Mouse (Mus musculus) heart, embryonic 11.5 days (tissue): Measurements from ENCODE around the gene Fam185a. TPM values are rescaled to one million over a fixed set of nuclear protein-coding genes. Genes with fewer than 3 reads are reported as not detected.

Source experiments
- ATAC-seq: fragments of 200-750 bp; cut with Nextera tagmentation; replicated peaks from 2 replicates; pipeline ENCODE4 v1.8.0; 2017; ENCODE audit warnings: moderate library complexity; ENCODE audit not compliant: insufficient number of reproducible peaks, low FRiP score, low TSS enrichment
- H3K27ac ChIP-seq: fragments of 300-500 bp; sonication (generic); 2 replicates; pipeline ENCODE4 v1.5.1; 2014; ENCODE audit warnings: mild to moderate bottlenecking, low read depth, low read length
- H3K27me3 ChIP-seq: fragments of 300-500 bp; sonication (generic); 2 replicates; pipeline ENCODE4 v1.6.1; 2014; ENCODE audit warnings: mild to moderate bottlenecking, low read length, mixed read lengths; ENCODE audit not compliant: control insufficient read depth, insufficient read depth
- H3K36me3 ChIP-seq: fragments of 300-500 bp; sonication (generic); 2 replicates; pipeline ENCODE4 v1.6.1; 2014; ENCODE audit warnings: mild to moderate bottlenecking, low read length, moderate library complexity, mixed read lengths; ENCODE audit not compliant: control insufficient read depth, insufficient read depth
- H3K4me1 ChIP-seq: fragments of 300-500 bp; sonication (generic); 2 replicates; pipeline ENCODE4 v1.6.1; 2014; ENCODE audit warnings: low read length; ENCODE audit not compliant: control insufficient read depth, insufficient read depth
- H3K4me2 ChIP-seq: fragments of 300-500 bp; sonication (generic); 2 replicates; pipeline ENCODE4 v1.6.1; 2014; ENCODE audit warnings: mild to moderate bottlenecking, moderate library complexity
- H3K4me3 ChIP-seq: fragments of 300-500 bp; sonication (generic); 2 replicates; pipeline ENCODE4 v1.5.1; 2014; ENCODE audit warnings: low read depth, low read length
- H3K9ac ChIP-seq: fragments of 300-500 bp; sonication (generic); 2 replicates; pipeline ENCODE4 v1.6.1; 2014; ENCODE audit warnings: mild to moderate bottlenecking, low read depth, low read length, moderate library complexity
- H3K9me3 ChIP-seq: fragments of 300-500 bp; sonication (generic); replicated peaks from 2 replicates; pipeline ENCODE4 v1.6.1; 2016; ENCODE audit warnings: low read length; ENCODE audit not compliant: control insufficient read depth
- WGBS: fragments of 180-500 bp; shearing (Covaris S2); extraction: QIAGEN DNeasy Blood & Tissue Kit; methylation state at CpG from one replicate; pipeline ENCODE4 v1.1.7; 2014; ENCODE audit not compliant: insufficient replicate concordance; 5-methylcytosine and 5-hydroxymethylcytosine counted together
- polyA plus RNA-seq: library from polyadenylated mRNA; unstranded; fragments of >200 nt; fragmentation: Nextera tagmentation; extraction: Ambion mirVana; gene quantifications from 2 replicates; pipeline ENCODE4 v1.2.1, GENCODE M21; 2014

Fam185a gene
- polyA plus RNA-seq, 1 experiment from 2014 or later: 8.0 TPM

GRCm38 (mm10) chr5:21483275-21483674 is 58.5 kb downstream of the Fam185a start:
- H3K27ac ChIP-seq: no peak overlapping the region
- H3K27me3 ChIP-seq: no peaks in the 10 kb centered on the region
- H3K9me3 ChIP-seq: no peaks in the 10 kb centered on the region
- no peaks in the 10 kb centered on the region for H3K36me3 ChIP-seq
- no peak for ATAC-seq
- no peak overlapping the region for H3K4me2 ChIP-seq
- H3K4me3 ChIP-seq: no peak overlapping the region
- peaks cover 10% of the 10 kb centered on the region; the same call in 1 of the 2 replicates for H3K4me1 ChIP-seq
- H3K9ac ChIP-seq: no peak overlapping the region
- WGBS: 83% methylated on average over 8 of the region's 8 CpGs

DNA sequence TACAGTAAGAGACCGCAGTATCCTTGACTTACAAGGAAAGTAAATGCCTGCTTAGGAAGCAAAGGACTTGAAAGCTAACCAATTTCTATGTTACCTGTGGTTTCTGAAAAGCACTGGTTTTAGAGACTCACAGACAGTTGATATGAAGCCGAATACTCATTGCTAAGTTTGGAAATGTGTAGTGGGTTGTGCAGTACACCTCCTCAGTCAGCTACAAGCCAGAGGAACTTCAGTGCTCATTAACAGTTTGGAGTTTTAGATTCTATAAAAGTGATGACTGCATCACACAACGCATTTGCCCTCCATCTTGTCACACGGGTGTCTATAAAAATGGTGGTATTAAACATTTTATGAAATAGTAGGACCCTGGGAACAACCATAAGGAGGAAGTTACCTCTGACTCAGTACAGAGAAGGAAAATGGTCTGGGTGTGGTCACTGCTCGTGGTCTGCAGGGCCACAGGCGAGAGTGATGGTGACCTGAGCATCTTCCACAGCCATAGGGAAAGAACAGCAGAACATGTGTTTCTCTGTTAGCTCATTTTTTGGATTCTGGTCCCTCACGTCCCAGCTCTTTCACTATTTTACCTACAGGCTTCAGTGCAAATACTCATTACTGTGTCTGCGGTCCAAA is 60.6 kb downstream of the Fam185a start:
- no peaks in the 10 kb centered on the region for H3K4me1 ChIP-seq
- H3K36me3 ChIP-seq: no peaks in the 10 kb centered on the region
- no peak overlapping the region for H3K9ac ChIP-seq
- no peak for ATAC-seq
- WGBS: 87% methylated on average over 8 of the region's 8 CpGs
- H3K9me3 ChIP-seq: no peaks in the 10 kb centered on the region
- no peaks in the 10 kb centered on the region for H3K27me3 ChIP-seq
- no peak overlapping the region for H3K4me3 ChIP-seq
- no peak overlapping the region for H3K27ac ChIP-seq
- no peak overlapping the region for H3K4me2 ChIP-seq

GRCm38 (mm10) chr5:21486798-21487197 is 62.0 kb downstream of the Fam185a start:
- H3K4me2 ChIP-seq: no peak overlapping the region
- H3K36me3 ChIP-seq: no peaks in the 10 kb centered on the region
- H3K27ac ChIP-seq: no peak overlapping the region
- WGBS: 65% methylated on average over 5 of the region's 5 CpGs
- ATAC-seq: no peak
- no peaks in the 10 kb centered on the region for H3K27me3 ChIP-seq
- H3K4me1 ChIP-seq: no peaks in the 10 kb centered on the region
- H3K9ac ChIP-seq: no peak overlapping the region
- no peaks in the 10 kb centered on the region for H3K9me3 ChIP-seq
- no peak overlapping the region for H3K4me3 ChIP-seq

- no peaks in the 10 kb centered on the region for H3K9me3 ChIP-seq
- ATAC-seq: no peak
- no peak overlapping the region for H3K4me3 ChIP-seq
- no peaks in the 10 kb centered on the region for H3K36me3 ChIP-seq
- H3K9ac ChIP-seq: no peak overlapping the region
- H3K4me2 ChIP-seq: no peak overlapping the region
- H3K27ac ChIP-seq: no peak overlapping the region
- no peaks in the 10 kb centered on the region for H3K27me3 ChIP-seq
- H3K4me1 ChIP-seq: no peaks in the 10 kb centered on the region
- WGBS: 77% methylated on average over 3 of the region's 3 CpGs
Observed at GRCm38 (mm10) chr5:21487306-21487705, 62.5 kb downstream of the Fam185a start.

DNA sequence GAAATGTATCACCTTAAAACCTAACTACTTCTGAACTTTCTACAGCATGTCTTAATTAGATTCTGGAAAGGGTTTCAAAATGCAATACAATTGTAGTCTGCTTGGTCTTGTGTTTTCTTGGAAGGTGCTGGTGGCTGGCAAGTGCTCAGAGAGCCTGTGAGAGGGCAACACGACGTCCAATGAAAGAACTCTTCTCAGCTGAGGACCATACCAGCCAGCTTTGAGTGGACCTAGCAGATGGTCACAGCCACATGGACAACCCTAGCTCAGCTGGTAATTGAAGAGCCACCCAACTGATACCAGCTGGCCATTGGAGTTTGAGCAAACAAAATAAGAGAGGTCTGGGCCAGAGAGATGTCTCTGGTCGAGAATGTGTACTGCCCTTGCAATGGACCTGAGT is 63.0 kb downstream of the Fam185a start:
- no peak overlapping the region for H3K27ac ChIP-seq
- WGBS: 84% methylated on average over 3 of the region's 3 CpGs
- no peak for ATAC-seq
- no peaks in the 10 kb centered on the region for H3K9me3 ChIP-seq
- no peaks in the 10 kb centered on the region for H3K4me1 ChIP-seq
- no peaks in the 10 kb centered on the region for H3K36me3 ChIP-seq
- H3K4me2 ChIP-seq: no peak overlapping the region
- H3K4me3 ChIP-seq: no peak overlapping the region
- no peak overlapping the region for H3K9ac ChIP-seq
- no peaks in the 10 kb centered on the region for H3K27me3 ChIP-seq

DNA sequence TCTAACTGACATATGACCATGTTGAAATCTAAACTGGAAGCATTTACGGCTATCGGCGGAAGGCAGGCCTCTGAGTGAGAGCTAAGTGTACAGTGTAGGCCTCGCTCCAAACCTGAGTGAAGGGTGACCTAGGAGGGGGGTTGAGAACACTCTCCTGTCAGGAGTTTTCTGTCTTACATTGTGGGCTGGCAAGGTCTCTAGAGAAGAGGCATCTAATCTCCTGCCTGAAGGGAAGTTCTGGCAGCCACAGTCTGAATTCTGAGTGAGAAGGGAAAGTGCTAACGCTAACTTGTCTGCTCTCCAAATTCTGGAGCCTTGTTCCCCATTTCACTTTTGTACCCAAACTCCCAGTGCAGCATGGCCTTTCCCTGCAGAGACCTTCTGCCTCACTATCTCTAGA is 63.7 kb downstream of the Fam185a start:
- ATAC-seq: no peak
- WGBS: 89% methylated on average over 5 of the region's 5 CpGs

GRCm38 (mm10) chr5:21489135-21489534 is 64.4 kb downstream of the Fam185a start:
- ATAC-seq: no peak
- H3K27me3 ChIP-seq: no peaks in the 10 kb centered on the region
- H3K4me2 ChIP-seq: no peak overlapping the region
- no peak overlapping the region for H3K4me3 ChIP-seq
- H3K9ac ChIP-seq: no peak overlapping the region
- no peaks in the 10 kb centered on the region for H3K9me3 ChIP-seq
- H3K27ac ChIP-seq: no peak overlapping the region
- 75% methylated on average over 4 of the region's 4 CpGs for WGBS
- H3K4me1 ChIP-seq: no peaks in the 10 kb centered on the region
- no peaks in the 10 kb centered on the region for H3K36me3 ChIP-seq

More for the DNA sequence above, 63.7 kb downstream of the Fam185a start:
- Histone ChIP-seq H3K4me2 (no peak overlapping the region), H3K36me3 (no peaks in the 10 kb centered on the region), H3K4me1 (no peaks in the 10 kb centered on the region), H3K4me3 (no peak overlapping the region), H3K9ac (no peak overlapping the region), H3K9me3 (no peaks in the 10 kb centered on the region), H3K27ac (no peak overlapping the region), H3K27me3 (no peaks in the 10 kb centered on the region)

- Histone ChIP-seq H3K4me2 (no peak overlapping the region), H3K9me3 (no peaks in the 10 kb centered on the region), H3K9ac (no peak overlapping the region), H3K4me1 (no peaks in the 10 kb centered on the region), H3K27ac (no peak overlapping the region), H3K4me3 (no peak overlapping the region), H3K27me3 (no peaks in the 10 kb centered on the region), H3K36me3 (no peaks in the 10 kb centered on the region)
- WGBS: 80% methylated on average over 2 of the region's 2 CpGs
- ATAC-seq: no peak
Observed at GRCm38 (mm10) chr5:21491469-21491868, 66.7 kb downstream of the Fam185a start.

DNA sequence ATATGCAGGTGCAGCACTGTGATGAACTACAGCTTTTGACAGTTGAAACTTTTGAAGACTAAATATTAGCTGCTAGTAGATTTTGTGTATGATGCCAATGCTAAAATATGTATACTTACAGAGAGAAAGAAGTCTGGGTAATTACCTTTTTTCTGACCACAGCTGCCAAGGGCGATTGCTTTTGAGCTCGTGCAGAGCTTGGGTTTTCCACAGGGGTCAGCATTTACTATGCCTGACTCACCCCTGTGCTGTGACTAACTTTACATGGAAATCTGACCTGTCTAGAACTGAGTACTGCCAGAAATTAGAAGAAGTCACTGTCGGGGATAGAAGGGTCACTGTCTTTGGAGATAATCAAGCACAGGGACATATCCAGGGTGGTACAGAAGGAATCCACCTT is 67.5 kb downstream of the Fam185a start:
- no peaks in the 10 kb centered on the region for H3K27me3 ChIP-seq
- H3K27ac ChIP-seq: no peak overlapping the region
- no peak overlapping the region for H3K4me2 ChIP-seq
- no peaks in the 10 kb centered on the region for H3K9me3 ChIP-seq
- no peaks in the 10 kb centered on the region for H3K36me3 ChIP-seq
- 68% methylated on average over 3 of the region's 3 CpGs for WGBS
- no peak overlapping the region for H3K9ac ChIP-seq
- ATAC-seq: no peak
- no peak overlapping the region for H3K4me3 ChIP-seq
- H3K4me1 ChIP-seq: no peaks in the 10 kb centered on the region
